ENCODE assay signal across 31 mouse cellular contexts in genomic region chr2:50949717-50950116, GRCm38 (mm10).
"Had no signal": no experiment of that assay in that cellular context is flagged by ENCODE, and none has a peak within 500 bp of the region (broad histone marks: within the 10 kb centered on the region; RNA-seq: fewer than 3 reads in every experiment).

No protein-coding gene starts in this region.

- ATAC-seq: liver, embryonic 12.5 days; liver, postnatal 0 days; lung, postnatal 0 days; midbrain, embryonic 13.5 days; midbrain, embryonic 15.5 days; midbrain, embryonic 16.5 days had no signal

- H3K4me2 ChIP-seq: limb, embryonic 12.5 days; limb, embryonic 13.5 days; limb, embryonic 15.5 days; liver, embryonic 11.5 days; liver, embryonic 12.5 days; liver, embryonic 13.5 days; liver, embryonic 15.5 days; lung, embryonic 14.5 days; lung, embryonic 15.5 days; midbrain, embryonic 11.5 days; midbrain, embryonic 12.5 days; midbrain, embryonic 13.5 days; midbrain, embryonic 15.5 days; neural tube, embryonic 12.5 days had no signal

- H3K27me3 ChIP-seq: limb, embryonic 12.5 days; limb, embryonic 13.5 days; limb, embryonic 15.5 days; liver, embryonic 12.5 days; liver, embryonic 13.5 days; liver, embryonic 15.5 days; lung, embryonic 15.5 days; megakaryocyte, embryonic 14.5 days; midbrain, embryonic 12.5 days; midbrain, embryonic 13.5 days; midbrain, embryonic 15.5 days; neural tube, embryonic 12.5 days had no signal

- H3K9ac ChIP-seq: limb, embryonic 12.5 days; limb, embryonic 13.5 days; limb, embryonic 15.5 days; liver, embryonic 12.5 days; liver, embryonic 13.5 days; liver, embryonic 14.5 days; liver, embryonic 15.5 days; liver, postnatal 0 days; lung, embryonic 14.5 days; lung, embryonic 15.5 days; midbrain, embryonic 12.5 days; midbrain, embryonic 13.5 days; midbrain, embryonic 15.5 days; neural tube, embryonic 12.5 days had no signal

- H3K4me3 ChIP-seq: limb, embryonic 12.5 days; limb, embryonic 13.5 days; limb, embryonic 15.5 days; liver, embryonic 12.5 days; liver, embryonic 13.5 days; liver, embryonic 15.5 days; lung, embryonic 15.5 days; megakaryocyte, embryonic 14.5 days; midbrain, embryonic 10.5 days; midbrain, embryonic 12.5 days; midbrain, embryonic 13.5 days; midbrain, embryonic 15.5 days; myocyte; neural tube, embryonic 12.5 days had no signal

- H3K4me1 ChIP-seq: liver, embryonic 12.5 days; liver, embryonic 13.5 days; liver, embryonic 15.5 days; lung, embryonic 15.5 days; megakaryocyte, embryonic 14.5 days; midbrain, embryonic 15.5 days; neural tube, embryonic 12.5 days had no signal

- DNase-seq: left cerebral cortex, postnatal 4 days; liver; liver, embryonic 13.5 days; liver, postnatal 0 days; lung, adult 18-20 months; lung, adult 2 months; lung, embryonic 14.5 days; lung, postnatal 10 days; lung, postnatal 14 days; lung, postnatal 36 days; lung, postnatal 4 days; midbrain, embryonic 14.5 days had no signal

- H3K27ac ChIP-seq: limb, embryonic 12.5 days; limb, embryonic 13.5 days; limb, embryonic 15.5 days; liver, embryonic 12.5 days; liver, embryonic 13.5 days; liver, embryonic 14.5 days; liver, embryonic 15.5 days; lung, embryonic 15.5 days; macrophage; midbrain, embryonic 10.5 days; midbrain, embryonic 12.5 days; midbrain, embryonic 13.5 days; midbrain, embryonic 15.5 days; neural tube, embryonic 12.5 days had no signal

- H3K36me3 ChIP-seq: limb, embryonic 12.5 days; limb, embryonic 13.5 days; limb, embryonic 15.5 days; liver, embryonic 12.5 days; liver, embryonic 13.5 days; liver, embryonic 15.5 days; lung, embryonic 15.5 days; midbrain, embryonic 10.5 days; midbrain, embryonic 12.5 days; midbrain, embryonic 13.5 days; midbrain, embryonic 15.5 days; neural tube, embryonic 12.5 days had no signal

- H3K9me3 ChIP-seq: limb, embryonic 12.5 days; limb, embryonic 13.5 days; limb, embryonic 15.5 days; liver, embryonic 12.5 days; liver, embryonic 13.5 days; liver, embryonic 15.5 days; lung, embryonic 15.5 days; midbrain, embryonic 10.5 days; midbrain, embryonic 12.5 days; midbrain, embryonic 13.5 days; midbrain, embryonic 15.5 days; neural tube, embryonic 12.5 days had no signal
